Mouse (Mus musculus) limb, embryonic 13.5 days (tissue): ENCODE measurements around the gene Tarm1. TPM values are rescaled to one million over a fixed set of nuclear protein-coding genes. Genes with fewer than 3 reads are reported as not detected.

Experiments
- polyA plus RNA-seq: library from polyadenylated mRNA; unstranded; fragments of >200 nt; fragmentation: Nextera tagmentation; extraction: Ambion mirVana; gene quantifications from 2 replicates; pipeline ENCODE4 v1.2.1, GENCODE M21; 2015

Gene Tarm1
- polyA plus RNA-seq, 1 experiment from 2014 or later = not detected

Other genes with a start within 250 kb of the Tarm1 start
- 63.6 and 67.8 TPM in 2 replicates for gene Myadm, start 213.5 kb downstream of the Tarm1 start, polyA plus RNA-seq
- gene Prkcg, start 213.4 kb downstream of the Tarm1 start, polyA plus RNA-seq = 0.15 and 0.23 TPM in 2 replicates
- gene Cacng7, start 169.7 kb downstream of the Tarm1 start, polyA plus RNA-seq = 3.8 and 4.1 TPM in 2 replicates
- gene Cacng8, start 111.9 kb downstream of the Tarm1 start, polyA plus RNA-seq = 6.5 and 6.8 TPM in 2 replicates
- gene Cacng6, start 78.4 kb downstream of the Tarm1 start, polyA plus RNA-seq = 6.8 and 7.4 TPM in 2 replicates
- 0.08 and 0.14 TPM in 2 replicates for gene Oscar, start 113.5 kb upstream of the Tarm1 start, polyA plus RNA-seq
- 435 and 440 TPM in 2 replicates for gene Ndufa3, start 114.7 kb upstream of the Tarm1 start, polyA plus RNA-seq
- 29.5 and 29.8 TPM in 2 replicates for gene Tfpt, start 127.3 kb upstream of the Tarm1 start, polyA plus RNA-seq
- gene Prpf31, start 127.4 kb upstream of the Tarm1 start, polyA plus RNA-seq = 121 and 124 TPM in 2 replicates
- 63.7 and 66.8 TPM in 2 replicates for gene Cnot3, start 142.6 kb upstream of the Tarm1 start, polyA plus RNA-seq
- gene Leng1, start 163.2 kb upstream of the Tarm1 start, polyA plus RNA-seq = 19.0 and 20.3 TPM in 2 replicates
- 5.7 and 6.2 TPM in 2 replicates for gene Tmc4, start 174.9 kb upstream of the Tarm1 start, polyA plus RNA-seq
- gene Tsen34, start 190.2 kb upstream of the Tarm1 start, polyA plus RNA-seq = 268 and 271 TPM in 2 replicates
- 64.4 and 67.6 TPM in 2 replicates for gene Mboat7, start 190.9 kb upstream of the Tarm1 start, polyA plus RNA-seq
- gene Rps9, start 201.4 kb upstream of the Tarm1 start, polyA plus RNA-seq = 1,498 and 1,524 TPM in 2 replicates
- gene Pirb, start 217.8 kb upstream of the Tarm1 start, polyA plus RNA-seq = 0.37 and 0.46 TPM in 2 replicates